Mouse (Mus musculus) lung, postnatal 0 days (tissue): ENCODE measurements around the gene Jade1. TPM values are rescaled to one million over a fixed set of nuclear protein-coding genes. Genes with fewer than 3 reads are reported as not detected.

Source experiments
- ATAC-seq: fragments of 200-750 bp; cut with Nextera tagmentation; 2 replicates; pipeline ENCODE4 v1.8.0; 2017; ENCODE audit warnings: moderate library complexity
- DNase-seq: peaks from one replicate; pipeline ENCODE4 v3.0.0-alpha.2; 2016; ENCODE audit warnings: low spot score
- H3K27ac ChIP-seq: fragments of 300-500 bp; sonication (generic); 2 replicates; pipeline ENCODE4 v1.5.1; 2014; ENCODE audit warnings: antibody characterized with exemption, mild to moderate bottlenecking, low read length, mixed read lengths
- H3K27me3 ChIP-seq: fragments of 300-500 bp; sonication (generic); replicated peaks from 2 replicates; pipeline ENCODE4 v1.6.1; 2014; ENCODE audit warnings: low read length, mixed read lengths; ENCODE audit not compliant: insufficient read depth
- H3K36me3 ChIP-seq: fragments of 300-500 bp; sonication (generic); 2 replicates; pipeline ENCODE4 v1.6.1; 2014; ENCODE audit warnings: low read length, mixed read lengths; ENCODE audit not compliant: insufficient read depth
- H3K4me1 ChIP-seq: fragments of 300-500 bp; sonication (generic); 2 replicates; pipeline ENCODE4 v1.6.1; 2014; ENCODE audit warnings: antibody characterized with exemption, low read depth, low read length, mixed read lengths; ENCODE audit not compliant: insufficient read depth
- H3K4me2 ChIP-seq: fragments of 300-500 bp; sonication (generic); replicated peaks from 2 replicates; pipeline ENCODE4 v1.6.1; 2014; ENCODE audit warnings: low read depth, mild to moderate bottlenecking, low read length, moderate library complexity, mixed read lengths
- H3K4me3 ChIP-seq: fragments of 300-500 bp; sonication (generic); 2 replicates; pipeline ENCODE4 v1.5.1; 2014; ENCODE audit warnings: low read depth, low read length
- H3K9ac ChIP-seq: fragments of 300-500 bp; sonication (generic); replicated peaks from 2 replicates; pipeline ENCODE4 v1.6.1; 2014; ENCODE audit warnings: low read depth, mild to moderate bottlenecking
- H3K9me3 ChIP-seq: fragments of 300-500 bp; sonication (generic); 2 replicates; pipeline ENCODE4 v1.6.1; 2016; ENCODE audit warnings: low read length, mixed read lengths
- CTCF ChIP-seq: IDR thresholded peaks from 2 replicates; pipeline ENCODE4 v1.5.1; 2016; ENCODE audit warnings: antibody characterized with exemption, mild to moderate bottlenecking
- EP300 ChIP-seq: IDR thresholded peaks from 2 replicates; pipeline ENCODE4 v1.6.1; 2016; ENCODE audit warnings: antibody characterized with exemption, mild to moderate bottlenecking, control low read depth
- WGBS: fragments of 180-500 bp; shearing (Covaris S2); extraction: QIAGEN DNeasy Blood & Tissue Kit; methylation state at CpG from one replicate; pipeline ENCODE4 v1.1.7; 2014; 5-methylcytosine and 5-hydroxymethylcytosine counted together
- polyA plus RNA-seq: library from polyadenylated mRNA; unstranded; fragments of >200 nt; fragmentation: Nextera tagmentation; extraction: Ambion mirVana; gene quantifications from 2 replicates; pipeline ENCODE4 v1.2.1, GENCODE M21; 2015

The Jade1 gene
- polyA plus RNA-seq, 1 experiment from 2014 or later: 6.0 TPM

DNA sequence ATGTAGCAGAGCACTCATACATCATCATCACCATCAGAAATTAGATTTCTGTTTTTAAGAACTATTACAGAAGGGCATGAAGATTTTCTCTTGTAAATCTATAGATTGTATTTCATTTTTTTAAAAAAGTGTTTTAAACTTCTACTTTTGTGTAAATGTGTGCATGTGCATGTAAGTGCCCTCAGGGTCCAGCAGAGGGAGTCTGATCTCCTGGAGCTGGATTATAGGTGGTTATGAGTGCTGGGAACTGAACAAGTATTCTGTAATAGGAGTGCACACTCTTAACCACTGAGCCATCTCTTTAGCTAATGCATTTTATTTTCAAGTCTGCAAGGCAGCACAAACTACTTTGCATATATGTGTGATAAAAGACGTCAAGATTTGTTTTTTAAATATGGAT, 100.1 kb downstream of the Jade1 start:
- no peak for ATAC-seq
- no peak overlapping the region for H3K9ac ChIP-seq
- no peak for DNase-seq
- 91% methylated on average over 1 of the region's 1 CpGs for WGBS
- H3K4me1 ChIP-seq: no peaks in the 10 kb centered on the region
- no peak overlapping the region for H3K4me2 ChIP-seq
- H3K9me3 ChIP-seq: no peaks in the 10 kb centered on the region
- no peaks in the 10 kb centered on the region for H3K36me3 ChIP-seq
- TF ChIP-seq EP300: no peak
- TF ChIP-seq CTCF: no peak
- no peaks in the 10 kb centered on the region for H3K27me3 ChIP-seq
- no peak overlapping the region for H3K27ac ChIP-seq
- no peak overlapping the region for H3K4me3 ChIP-seq

Other genes starting within 250 kb of the Jade1 start
- gene Sclt1, start 186.8 kb downstream of the Jade1 start, polyA plus RNA-seq: 7.7 and 7.8 TPM in 2 replicates
- gene D3Ertd751e, start 186.9 kb downstream of the Jade1 start, polyA plus RNA-seq: 6.4 TPM in 2 replicates